Mouse (Mus musculus) neutrophil, adult 65 days (primary cell): Measurements from ENCODE around the gene Gm21746. TPM values are rescaled to one million over a fixed set of nuclear protein-coding genes. Genes with fewer than 3 reads are reported as not detected.

Experiments used
- total RNA-seq: library from RNA; stranded (reverse); gene quantifications from 2 replicates; pipeline ENCODE4 v1.2.4, GENCODE M21; 2023

Gene Gm21746
- not detected in 2 replicates for total RNA-seq

DNA sequence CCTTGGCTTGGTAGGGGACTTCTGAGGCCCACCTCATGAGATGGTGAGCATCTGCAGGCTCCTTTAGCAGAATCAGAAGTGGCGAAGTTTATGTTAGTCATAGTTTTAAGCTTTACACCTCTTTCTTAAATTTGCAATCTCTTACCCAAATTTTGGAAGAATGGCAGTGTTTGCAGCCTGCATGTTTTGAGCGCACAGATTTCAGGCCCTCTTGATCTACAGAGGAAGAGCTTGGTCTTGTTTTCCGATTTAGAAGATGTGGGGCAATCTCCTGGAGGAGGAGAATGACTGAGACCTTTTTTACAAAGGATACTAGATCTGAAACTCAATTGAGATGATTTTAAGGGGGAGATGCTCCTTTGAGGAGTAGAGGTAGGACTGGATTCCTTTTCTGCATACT lies at the start of gene Gm21746:
Gene Gm21746, minus strand, starts transcription at position 101 of the 400 bp plus-strand sequence.

DNA sequence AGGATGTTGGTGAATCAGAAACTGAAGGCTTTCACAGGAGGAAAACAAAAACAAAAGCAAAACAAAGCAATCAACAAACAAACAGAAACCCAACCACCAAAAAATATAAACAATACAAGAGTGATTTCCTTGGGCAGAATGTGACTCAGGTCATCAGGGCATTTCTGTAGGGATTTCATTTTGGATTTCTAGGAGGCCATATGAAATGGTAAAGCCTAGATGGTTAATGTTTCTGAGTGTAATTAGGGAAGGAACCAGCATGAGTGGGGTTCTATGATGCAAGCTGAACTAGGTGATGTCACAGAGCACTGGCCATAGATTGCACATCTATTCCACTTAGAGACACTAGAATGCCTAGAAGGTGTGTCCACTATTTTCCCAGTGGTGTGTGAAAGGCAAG lies 29.0 kb upstream of the Gm21746 start, which contains the start of gene Gm20873:
Gene Gm20873, plus strand, starts transcription at position 301 of the 400 bp plus-strand sequence.

Other genes starting within 250 kb of the Gm21746 start
- gene Gm20873, start 29.1 kb upstream of the Gm21746 start, total RNA-seq = not detected in 2 replicates